Mouse (Mus musculus): ENCODE results near the gene Mast4.

- no peak for TF ChIP-seq CTCF (IDR thresholded peaks at IDR 0.05; ENCODE audit: extremely low read depth, insufficient read depth, insufficient read length, insufficient replicate concordance)
- TF ChIP-seq POLR2A (IDR thresholded peaks at IDR 0.05; ENCODE audit: low read depth, low read length) = no peak
Observed at GRCm38 (mm10) chr13:102765216-102765615, 569.1 kb downstream of the Mast4 start.

Measured in spleen, adult 2 months (tissue).